Mouse (Mus musculus) cortical plate, adult 2 months (tissue): Measurements from ENCODE around the gene Pigg. TPM values are rescaled to one million over a fixed set of nuclear protein-coding genes. Genes with fewer than 3 reads are reported as not detected.

ENCODE experiments used
- H3K27ac ChIP-seq: fragments of 200-500 bp; 2 replicates; pipeline ENCODE4 v1.5.1; 2012; ENCODE audit warnings: low read length, control low read depth, inconsistent platforms; ENCODE audit not compliant: insufficient read depth
- H3K4me1 ChIP-seq: fragments of 200-500 bp; 2 replicates; pipeline ENCODE4 v1.6.1; 2011; ENCODE audit warnings: low read length; ENCODE audit not compliant: control insufficient read depth, insufficient read depth
- H3K4me3 ChIP-seq: fragments of 200-500 bp; 2 replicates; pipeline ENCODE4 v1.5.1; 2011; ENCODE audit warnings: mild to moderate bottlenecking, low read length, control low read depth; ENCODE audit not compliant: insufficient read depth
- CTCF ChIP-seq: fragments of 200-500 bp; IDR thresholded peaks from 2 replicates; pipeline ENCODE4 v1.5.1; 2011; ENCODE audit warnings: mild to moderate bottlenecking, control low read depth, low read length; ENCODE audit not compliant: insufficient read depth; ENCODE audit errors: extremely low read depth
- POLR2A ChIP-seq: fragments of 200-500 bp; IDR thresholded peaks from 2 replicates; pipeline ENCODE4 v1.6.1; 2011; ENCODE audit warnings: mild to moderate bottlenecking, low read length, control low read depth; ENCODE audit not compliant: insufficient read depth; ENCODE audit errors: extremely low read depth
- polyA plus RNA-seq: library from polyadenylated mRNA; depleted of rRNA; stranded (reverse); fragments of >200 nt; gene quantifications from 2 replicates; pipeline ENCODE4 v1.2.3, GENCODE M21; 2012; rRNA removed

Gene Pigg
- polyA plus RNA-seq, 1 experiment: 8.7 TPM

DNA sequence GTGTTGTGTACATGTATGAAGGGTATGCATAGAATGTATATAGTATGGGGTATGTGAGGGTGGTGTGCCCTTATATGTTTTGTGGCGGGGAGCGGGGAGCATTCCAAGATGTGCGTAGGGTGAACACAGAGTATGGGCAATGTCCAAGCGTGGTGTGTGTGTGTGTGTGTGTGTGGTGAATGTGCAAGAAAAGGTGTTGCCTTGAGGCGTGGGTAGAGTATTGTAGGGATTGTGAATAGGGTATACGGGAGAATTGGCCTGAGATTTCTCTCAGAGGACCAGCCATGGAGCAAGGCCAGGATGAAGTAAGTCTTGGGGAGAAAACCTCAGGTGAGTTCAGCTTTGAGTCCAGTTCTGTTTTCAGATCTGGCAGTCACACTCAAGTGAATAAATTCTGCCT is 56.0 kb downstream of the Pigg start:
- H3K4me1 ChIP-seq: peaks cover 11% of the 10 kb centered on the region
- TF ChIP-seq CTCF (no peak), POLR2A (no peak)
- peak overlapping the region; percentile 79 for H3K27ac ChIP-seq
- peak overlapping the region; percentile 97 for H3K4me3 ChIP-seq

- H3K27ac ChIP-seq: peak overlapping the region; percentile 79
- TF ChIP-seq CTCF: no peak
- TF ChIP-seq POLR2A: peak; percentile 80
- H3K4me3 ChIP-seq: peak overlapping the region; percentile 97
- peaks cover 11% of the 10 kb centered on the region for H3K4me1 ChIP-seq
Measured at GRCm38 (mm10) chr5:108368851-108369621, 56.6 kb downstream of the Pigg start.

- Histone ChIP-seq H3K4me1 (peaks cover 7% of the 10 kb centered on the region), H3K27ac (peak overlapping the region; percentile 58), H3K4me3 (no peak overlapping the region; the same call in 1 of the 2 replicates)
- TF ChIP-seq CTCF (no peak), POLR2A (no peak)
Measured at GRCm38 (mm10) chr5:108369964-108370363, 57.6 kb downstream of the Pigg start.

DNA sequence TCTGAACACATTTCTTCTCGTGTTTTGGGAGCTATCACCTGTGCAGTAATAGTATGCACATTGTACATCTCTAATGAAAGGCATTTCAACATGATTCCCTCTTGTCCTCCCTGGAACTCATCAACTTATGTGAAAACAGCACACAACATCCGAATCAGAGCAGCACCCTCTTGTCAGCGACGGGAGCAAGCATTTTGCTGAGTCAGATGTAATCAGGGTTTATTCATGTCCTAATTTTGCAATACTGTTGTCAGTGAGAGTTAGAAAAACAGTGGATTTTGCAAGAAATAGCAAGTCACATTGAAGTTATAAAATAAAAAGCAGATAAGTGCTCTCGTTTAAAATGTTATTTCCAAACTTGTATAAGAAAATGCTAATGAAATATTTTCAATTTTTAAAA is 61.7 kb downstream of the Pigg start:
- H3K27ac ChIP-seq: no peak overlapping the region
- TF ChIP-seq CTCF (no peak), POLR2A (0 out of 2 replicates have a peak, but pooled peaks have one; percentile 1)
- no peaks in the 10 kb centered on the region; the same call in 1 of the 2 replicates for H3K4me1 ChIP-seq
- H3K4me3 ChIP-seq: no peak overlapping the region

- no peak overlapping the region for H3K27ac ChIP-seq
- no peaks in the 10 kb centered on the region; the same call in 1 of the 2 replicates for H3K4me1 ChIP-seq
- TF ChIP-seq CTCF (no peak), POLR2A (no peak)
- H3K4me3 ChIP-seq: no peak overlapping the region
Measured at GRCm38 (mm10) chr5:108376059-108376458, 63.6 kb downstream of the Pigg start.

GRCm38 (mm10) chr5:108378346-108378745 is 65.9 kb downstream of the Pigg start:
- no peak overlapping the region for H3K4me3 ChIP-seq
- no peaks in the 10 kb centered on the region for H3K4me1 ChIP-seq
- H3K27ac ChIP-seq: no peak overlapping the region
- no peak for TF ChIP-seq POLR2A
- TF ChIP-seq CTCF: no peak

GRCm38 (mm10) chr5:108385632-108386031 is 73.2 kb downstream of the Pigg start:
- Histone ChIP-seq H3K4me3 (no peak overlapping the region), H3K27ac (peak overlapping the region; percentile 95; the same call in 1 of the 2 replicates), H3K4me1 (peaks cover 13% of the 10 kb centered on the region)
- TF ChIP-seq POLR2A: no peak
- TF ChIP-seq CTCF: no peak

DNA sequence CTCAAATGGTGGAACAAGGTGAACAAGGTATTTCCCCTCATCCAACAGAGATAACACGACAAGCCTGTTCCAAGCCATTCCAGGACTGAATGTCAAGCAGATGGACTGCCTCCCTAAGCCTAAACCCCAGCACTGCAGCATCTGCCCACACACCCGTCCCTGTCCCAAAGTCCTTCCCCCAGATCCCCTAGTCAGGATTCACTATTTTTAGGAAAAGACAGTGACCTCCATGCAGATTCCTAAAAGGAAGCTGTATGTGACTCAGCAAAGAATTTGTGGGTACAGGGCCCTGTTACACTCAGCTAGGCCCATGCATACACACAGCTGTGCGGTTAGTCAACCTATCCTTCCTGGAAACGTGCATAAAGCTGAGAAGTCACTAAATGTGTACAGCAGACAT is 74.0 kb downstream of the Pigg start:
- TF ChIP-seq POLR2A: no peak
- TF ChIP-seq CTCF: no peak
- H3K4me3 ChIP-seq: no peak overlapping the region
- peaks cover 13% of the 10 kb centered on the region for H3K4me1 ChIP-seq
- H3K27ac ChIP-seq: 0 out of 2 replicates have a peak overlapping the region, but pooled peaks have one; percentile 95

DNA sequence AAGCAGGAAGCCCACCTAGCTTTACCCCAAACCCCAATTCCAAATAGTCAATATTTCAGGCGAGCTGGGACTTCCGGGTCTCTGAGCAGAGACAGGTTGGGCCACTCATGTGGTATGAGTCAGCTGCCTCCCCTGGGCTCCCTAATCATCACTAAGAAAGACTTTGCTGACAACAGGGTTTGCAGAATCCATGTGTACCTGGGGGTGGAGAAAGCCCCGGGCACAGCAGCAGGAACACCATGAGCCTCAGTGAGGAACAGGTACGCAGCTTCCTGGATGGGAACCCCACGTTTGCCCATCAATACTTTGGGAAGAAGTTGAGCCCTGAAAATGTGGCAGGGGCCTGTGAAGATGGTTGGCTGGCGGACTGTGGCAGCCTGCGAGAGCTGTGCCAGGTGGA is 75.8 kb downstream of the Pigg start, which contains the start of gene Pde6b:
TSS of gene Pde6b (plus strand) at position 191 of the 400 bp plus-strand sequence.
- H3K27ac ChIP-seq: no peak within 1 kb of the TSS

DNA sequence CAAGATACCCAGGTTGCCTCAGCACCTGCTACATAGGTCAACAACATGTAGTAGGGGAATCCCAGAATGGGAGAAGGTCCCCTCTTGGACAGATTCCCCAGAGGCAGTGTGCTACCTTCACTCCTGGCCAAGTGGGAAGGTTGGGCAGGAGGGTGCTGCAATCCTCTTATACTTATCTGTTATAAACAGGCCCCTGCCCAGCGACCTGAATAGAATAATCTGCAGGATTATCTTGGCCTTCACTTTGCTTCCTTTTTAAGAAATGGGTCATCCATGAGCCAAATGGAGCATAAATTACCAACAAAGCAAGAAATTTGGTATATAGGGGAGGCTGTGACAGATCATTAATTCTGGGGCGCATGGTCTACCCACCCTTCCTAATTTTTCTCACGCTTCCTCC is 77.3 kb downstream of the Pigg start:
- no peak for TF ChIP-seq CTCF
- TF ChIP-seq POLR2A: no peak
- Histone ChIP-seq H3K4me1 (peaks cover 10% of the 10 kb centered on the region), H3K4me3 (no peak overlapping the region), H3K27ac (no peak overlapping the region)

More for the DNA sequence above, 75.8 kb downstream of the Pigg start, which contains the start of gene Pde6b:
- TF ChIP-seq CTCF (no peak), POLR2A (no peak)
- no peak within 1 kb of the TSS for H3K4me3 ChIP-seq
- H3K4me1 ChIP-seq: peaks cover 13% of the 10 kb centered on the region

Other genes starting within 250 kb of the Pigg start
- 53.8 and 54.4 TPM in 2 replicates for gene Mtf2, start 246.9 kb upstream of the Pigg start, polyA plus RNA-seq
- 19.0 and 21.2 TPM in 2 replicates for gene Tmed5, start 180.0 kb upstream of the Pigg start, polyA plus RNA-seq
- gene Ccdc18, start 179.7 kb upstream of the Pigg start, polyA plus RNA-seq: 0.44 and 0.61 TPM in 2 replicates
- gene Dr1, start 43.7 kb upstream of the Pigg start, polyA plus RNA-seq: 24.7 and 25.2 TPM in 2 replicates
- gene Gm42517, start 55.3 kb downstream of the Pigg start, polyA plus RNA-seq: 57.7 and 58.3 TPM in 2 replicates
- 0.25 and 0.26 TPM in 2 replicates for gene Pde6b, start 75.8 kb downstream of the Pigg start, polyA plus RNA-seq
- gene Atp5k, start 121.8 kb downstream of the Pigg start, polyA plus RNA-seq: 323 and 367 TPM in 2 replicates
- 1.1 TPM in 2 replicates for gene Mfsd7a, start 136.3 kb downstream of the Pigg start, polyA plus RNA-seq
- gene Pcgf3, start 148.6 kb downstream of the Pigg start, polyA plus RNA-seq: 17.1 and 18.0 TPM in 2 replicates
- gene Cplx1, start 237.4 kb downstream of the Pigg start, polyA plus RNA-seq: 339 and 354 TPM in 2 replicates